Mouse (Mus musculus): ENCODE measurements around the gene Slc48a1.

- TF ChIP-seq CTCF (IDR thresholded peaks at IDR 0.05; ENCODE audit: borderline replicate concordance, insufficient read depth, low read depth, low read length) (no peak), POLR2A (IDR thresholded peaks at IDR 0.05; ENCODE audit: borderline replicate concordance, insufficient read depth, low read length) (no peak)
Observed at GRCm38 (mm10) chr15:97761438-97761837, 16.9 kb upstream of the Slc48a1 start.
